Mouse (Mus musculus): Measurements from ENCODE around the gene Mgat5. TPM values are rescaled to one million over a fixed set of nuclear protein-coding genes. Genes with fewer than 3 reads are reported as not detected.
A peak's percentile ranks its signal among the peaks of the same experiment; 100 is the strongest.

Mgat5 gene
- polyA plus RNA-seq (2012; rRNA removed): 12.7 and 15.4 TPM in 2 replicates

- DNase-seq (ENCODE audit: low spot score): peak; percentile 83
Measured at GRCm38 (mm10) chr1:127204817-127205485, at the start of gene Mgat5. Mgat5 (plus strand) TSS chr1:127205015.

GRCm38 (mm10) chr1:127160118-127160760, 44.6 kb upstream of the Mgat5 start:
- DNase-seq (ENCODE audit: low spot score): no peak

- DNase-seq (ENCODE audit: low spot score): no peak
Measured at GRCm38 (mm10) chr1:127164589-127165160, 40.1 kb upstream of the Mgat5 start.

- DNase-seq (ENCODE audit: low spot score): no peak
Measured at GRCm38 (mm10) chr1:127166521-127166920, 38.3 kb upstream of the Mgat5 start.

- DNase-seq (ENCODE audit: low spot score): no peak
Measured at GRCm38 (mm10) chr1:127167586-127167985, 37.2 kb upstream of the Mgat5 start.

GRCm38 (mm10) chr1:127168205-127168604, 36.6 kb upstream of the Mgat5 start:
- no peak for DNase-seq (ENCODE audit: low spot score)

GRCm38 (mm10) chr1:127169516-127169915, 35.3 kb upstream of the Mgat5 start:
- DNase-seq (ENCODE audit: low spot score): no peak

GRCm38 (mm10) chr1:127171361-127171760, 33.5 kb upstream of the Mgat5 start:
- no peak for DNase-seq (ENCODE audit: low spot score)

- DNase-seq (ENCODE audit: low spot score): no peak
Measured at GRCm38 (mm10) chr1:127173448-127173847, 31.4 kb upstream of the Mgat5 start.

- DNase-seq (ENCODE audit: low spot score): no peak
Measured at GRCm38 (mm10) chr1:127192396-127192795, 12.4 kb upstream of the Mgat5 start.

GRCm38 (mm10) chr1:127199186-127199585, 5.6 kb upstream of the Mgat5 start:
- DNase-seq (ENCODE audit: low spot score): no peak

- DNase-seq (ENCODE audit: low spot score): no peak
Measured at GRCm38 (mm10) chr1:127202360-127202759, 2.5 kb upstream of the Mgat5 start.

GRCm38 (mm10) chr1:127203231-127203764, 1.5 kb upstream of the Mgat5 start:
- DNase-seq (ENCODE audit: low spot score): no peak

- DNase-seq (ENCODE audit: low spot score): no peak
Measured at GRCm38 (mm10) chr1:127205501-127206019, 745 bp downstream of the Mgat5 start.

GRCm38 (mm10) chr1:127206020-127206641, 1.3 kb downstream of the Mgat5 start:
- peak; percentile 48 for DNase-seq (ENCODE audit: low spot score)

- no peak for DNase-seq (ENCODE audit: low spot score)
Measured at GRCm38 (mm10) chr1:127206881-127207555, 2.2 kb downstream of the Mgat5 start.

- DNase-seq (ENCODE audit: low spot score): no peak
Measured at GRCm38 (mm10) chr1:127208167-127208566, 3.4 kb downstream of the Mgat5 start.

GRCm38 (mm10) chr1:127212812-127213211, 8.0 kb downstream of the Mgat5 start:
- DNase-seq (ENCODE audit: low spot score): no peak

GRCm38 (mm10) chr1:127213434-127213833, 8.6 kb downstream of the Mgat5 start:
- no peak for DNase-seq (ENCODE audit: low spot score)

- DNase-seq (ENCODE audit: low spot score): no peak
Measured at GRCm38 (mm10) chr1:127214585-127215232, 9.9 kb downstream of the Mgat5 start.

- no peak for DNase-seq (ENCODE audit: low spot score)
Measured at GRCm38 (mm10) chr1:127216979-127217378, 12.2 kb downstream of the Mgat5 start.

Measured in urinary bladder, adult 2 months (tissue).